In the genomic region with DNA sequence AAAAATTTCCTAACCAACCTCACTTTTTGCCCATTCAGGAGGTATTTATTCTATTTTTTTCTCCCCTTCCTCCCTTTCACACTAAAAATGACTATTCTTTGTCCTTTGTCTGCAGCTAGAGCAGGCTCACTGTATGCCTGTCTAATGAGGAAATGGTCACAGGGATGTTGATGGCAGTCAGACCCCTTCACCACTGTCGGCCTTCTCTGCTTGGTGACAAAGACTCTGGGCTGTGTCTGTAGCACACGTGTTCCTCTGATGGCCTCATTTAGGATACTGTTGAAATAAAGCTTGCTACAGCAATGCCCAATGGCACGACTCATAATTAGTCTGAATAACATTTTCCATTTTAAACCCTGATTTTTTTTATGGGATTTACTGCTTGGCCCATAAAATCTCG, we compare ENCODE assay signal across 18 mouse cellular contexts.
"Had no signal": no experiment of that assay in that cellular context is flagged by ENCODE, and none has a peak within 500 bp of the region (broad histone marks: within the 10 kb centered on the region; RNA-seq: fewer than 3 reads in every experiment).

No protein-coding gene starts in this region.

- H3K4me3 ChIP-seq: liver, embryonic 12.5 days; liver, embryonic 15.5 days; lung, embryonic 15.5 days; stomach, embryonic 15.5 days had no signal

- ATAC-seq: liver, embryonic 12.5 days had no signal

- H3K27ac ChIP-seq: liver, embryonic 12.5 days; liver, embryonic 15.5 days; lung, embryonic 15.5 days; stomach, embryonic 15.5 days had no signal

- H3K4me1 ChIP-seq: liver, embryonic 12.5 days; liver, embryonic 15.5 days; stomach, embryonic 15.5 days had no signal

- H3K9me3 ChIP-seq: liver, embryonic 12.5 days; liver, embryonic 15.5 days; lung, embryonic 15.5 days; stomach, embryonic 15.5 days had no signal

- H3K4me2 ChIP-seq: liver, embryonic 12.5 days; liver, embryonic 15.5 days; lung, embryonic 15.5 days; midbrain, embryonic 11.5 days; stomach, embryonic 15.5 days had no signal

- H3K27me3 ChIP-seq: liver, embryonic 12.5 days; liver, embryonic 15.5 days; lung, embryonic 15.5 days; stomach, embryonic 15.5 days had no signal

- H3K36me3 ChIP-seq: liver, embryonic 12.5 days; liver, embryonic 15.5 days; lung, embryonic 15.5 days; stomach, embryonic 15.5 days had no signal

- H3K9ac ChIP-seq: liver, embryonic 12.5 days; liver, embryonic 15.5 days; lung, embryonic 15.5 days; stomach, embryonic 15.5 days had no signal

- DNase-seq: kidney, adult 8-10 months; kidney, postnatal 14 days; kidney, postnatal 4 days; left cerebral cortex, postnatal 4 days; liver; lung, adult 18-20 months; lung, postnatal 10 days; lung, postnatal 4 days; midbrain, embryonic 14.5 days; right cerebral cortex, postnatal 25 days; spleen, adult 18-20 months; thymus, adult 18-20 months; thymus, postnatal 36 days had no signal
